Mouse (Mus musculus) myocyte (in vitro differentiated cells): ENCODE measurements at regions not wholly inside any gene's neighbourhood (a gene's known extent, or its start where the extent isn't known, plus 50 kb on each side); places are given as distances from the start of the nearest gene placed in this dataset.

Source experiments
- CEBPB ChIP-seq: IDR thresholded peaks from 2 replicates; pipeline ENCODE4 v1.6.1; 2011; ENCODE audit warnings: mild to moderate bottlenecking, moderate library complexity; ENCODE audit not compliant: poor library complexity, insufficient read depth, severe bottlenecking
- E2F4 ChIP-seq: IDR thresholded peaks from one replicate; pipeline ENCODE4 v1.6.1; 2011; ENCODE audit warnings: mild to moderate bottlenecking, control low read depth, moderate library complexity; ENCODE audit not compliant: insufficient read depth
- MAX ChIP-seq: IDR thresholded peaks from one replicate; pipeline ENCODE4 v1.6.1; 2011; ENCODE audit warnings: low read depth, mild to moderate bottlenecking, control low read depth
- MYOD1 ChIP-seq, 3 experiments: IDR thresholded peaks; one replicate each; pipeline ENCODE4 v1.6.1; 2011; ENCODE audit warnings: control low read depth in 2 of 3, low read depth in 2 of 3, mild to moderate bottlenecking in 2 of 3, moderate library complexity in 1 of 3; ENCODE audit not compliant: insufficient read length in 2 of 3, control insufficient read depth in 1 of 3
- MYOG ChIP-seq, 3 experiments: IDR thresholded peaks; one replicate each; pipeline ENCODE4 v1.6.1; 2011; ENCODE audit warnings: control low read depth in 2 of 3, low read depth in 2 of 3, mild to moderate bottlenecking in 2 of 3; ENCODE audit not compliant: insufficient read length in 2 of 3, control insufficient read depth in 1 of 3, insufficient read depth in 1 of 3
- POLR2A ChIP-seq: IDR thresholded peaks from one replicate; pipeline ENCODE4 v1.6.1; 2011; ENCODE audit warnings: low read depth, mild to moderate bottlenecking, control low read depth, moderate library complexity; ENCODE audit not compliant: insufficient read length
- POLR2AphosphoS2 ChIP-seq: IDR thresholded peaks from one replicate; pipeline ENCODE4 v1.6.1; 2011; ENCODE audit warnings: low read depth, control low read depth; ENCODE audit not compliant: insufficient read length
- REST ChIP-seq: IDR thresholded peaks from one replicate; pipeline ENCODE4 v1.6.1; 2011; ENCODE audit warnings: mild to moderate bottlenecking, control low read depth, moderate library complexity; ENCODE audit not compliant: insufficient read depth, insufficient read length
- TCF12 ChIP-seq: IDR thresholded peaks from one replicate; pipeline ENCODE4 v1.6.1; 2011; ENCODE audit warnings: mild to moderate bottlenecking, control low read depth; ENCODE audit not compliant: poor library complexity, insufficient read depth, severe bottlenecking
- TCF3 ChIP-seq: IDR thresholded peaks from one replicate; pipeline ENCODE4 v1.6.1; 2011; ENCODE audit warnings: low read depth, control low read depth; ENCODE audit not compliant: insufficient read length
- USF1 ChIP-seq: IDR thresholded peaks from one replicate; pipeline ENCODE4 v1.6.1; 2011; ENCODE audit warnings: low read depth, mild to moderate bottlenecking, control low read depth, moderate library complexity

- TF ChIP-seq MAX (no peak), POLR2A (no peak), MYOD1 (IDR thresholded peaks at IDR 0.05; ENCODE audit: control insufficient read depth in 1 of 3, insufficient read length in 2 of 3, low read depth in 2 of 3) (no peak), CEBPB (no peak), E2F4 (no peak), MYOG (IDR thresholded peaks at IDR 0.05; ENCODE audit: control insufficient read depth in 1 of 3, insufficient read depth in 1 of 3, insufficient read length in 2 of 3, low read depth in 2 of 3) (no peak), POLR2AphosphoS2 (no peak), USF1 (no peak), TCF3 (no peak), TCF12 (no peak), REST (no peak)
Observed at GRCm38 (mm10) chr11:42949823-42950222, 85.7 kb upstream of the Gm9972 start.
